Mouse (Mus musculus) bone marrow macrophage, adult 2 months (primary cell): ENCODE data around the gene Lrp1. TPM values are rescaled to one million over a fixed set of nuclear protein-coding genes. Genes with fewer than 3 reads are reported as not detected.

Experiments
- H3K27ac ChIP-seq: 2 replicates; pipeline ENCODE4 v1.5.1; 2012; ENCODE audit warnings: low read depth, low read length; ENCODE audit not compliant: insufficient read depth
- H3K4me1 ChIP-seq: 2 replicates; pipeline ENCODE4 v1.6.1; 2012; ENCODE audit warnings: low read length; ENCODE audit not compliant: control insufficient read depth, insufficient read depth
- H3K4me3 ChIP-seq: 2 replicates; pipeline ENCODE4 v1.5.1; 2012; ENCODE audit warnings: mild to moderate bottlenecking, low read length, moderate library complexity; ENCODE audit not compliant: insufficient read depth
- CTCF ChIP-seq: IDR thresholded peaks from 2 replicates; pipeline ENCODE4 v1.5.1; 2012; ENCODE audit warnings: low read depth, mild to moderate bottlenecking, low read length, moderate library complexity
- POLR2A ChIP-seq: IDR thresholded peaks from 2 replicates; pipeline ENCODE4 v1.6.1; 2012; ENCODE audit warnings: mild to moderate bottlenecking, low read depth, low read length, borderline replicate concordance
- polyA plus RNA-seq: library from polyadenylated mRNA; stranded (reverse); fragments of >200 nt; gene quantifications from 2 replicates; pipeline ENCODE4 v1.2.4, GENCODE M21; 2012; ENCODE audit not compliant: missing spikeins, insufficient read depth, insufficient read length

Gene Lrp1
- polyA plus RNA-seq, 1 experiment: 418 TPM

DNA sequence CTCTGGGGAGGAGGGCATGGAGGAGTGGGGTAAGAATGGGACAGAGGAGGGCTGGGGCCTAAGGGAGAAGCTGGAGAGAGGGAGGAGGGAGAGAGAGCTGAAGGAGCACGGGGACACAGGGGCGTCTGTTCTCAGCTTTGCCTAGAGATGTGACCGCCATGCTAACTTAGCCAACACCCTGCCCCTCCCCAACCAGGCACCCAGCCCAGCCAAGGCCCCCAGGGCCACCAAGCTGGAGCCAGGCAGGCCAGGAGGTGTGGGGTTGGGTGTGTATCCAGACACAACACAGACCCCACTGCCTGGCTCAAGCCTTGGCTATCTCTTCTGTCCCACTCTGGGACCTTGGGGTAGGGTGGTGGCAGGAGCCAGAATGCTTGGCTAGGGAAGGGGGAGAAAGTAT is 5.4 kb downstream of the Lrp1 start:
- Histone ChIP-seq H3K4me3 (no peak overlapping the region), H3K27ac (no peak overlapping the region), H3K4me1 (peaks cover 27% of the 10 kb centered on the region)
- no peak for TF ChIP-seq CTCF
- no peak for TF ChIP-seq POLR2A

- Histone ChIP-seq H3K4me1 (peaks cover 33% of the 10 kb centered on the region), H3K27ac (no peak overlapping the region), H3K4me3 (no peak overlapping the region)
- TF ChIP-seq POLR2A: no peak
- no peak for TF ChIP-seq CTCF
Observed at GRCm38 (mm10) chr10:127615034-127615374, 5.9 kb downstream of the Lrp1 start.

GRCm38 (mm10) chr10:127614236-127615033 is 6.5 kb downstream of the Lrp1 start:
- TF ChIP-seq POLR2A: no peak
- no peak for TF ChIP-seq CTCF
- Histone ChIP-seq H3K27ac (no peak overlapping the region), H3K4me1 (peaks cover 33% of the 10 kb centered on the region), H3K4me3 (no peak overlapping the region)

DNA sequence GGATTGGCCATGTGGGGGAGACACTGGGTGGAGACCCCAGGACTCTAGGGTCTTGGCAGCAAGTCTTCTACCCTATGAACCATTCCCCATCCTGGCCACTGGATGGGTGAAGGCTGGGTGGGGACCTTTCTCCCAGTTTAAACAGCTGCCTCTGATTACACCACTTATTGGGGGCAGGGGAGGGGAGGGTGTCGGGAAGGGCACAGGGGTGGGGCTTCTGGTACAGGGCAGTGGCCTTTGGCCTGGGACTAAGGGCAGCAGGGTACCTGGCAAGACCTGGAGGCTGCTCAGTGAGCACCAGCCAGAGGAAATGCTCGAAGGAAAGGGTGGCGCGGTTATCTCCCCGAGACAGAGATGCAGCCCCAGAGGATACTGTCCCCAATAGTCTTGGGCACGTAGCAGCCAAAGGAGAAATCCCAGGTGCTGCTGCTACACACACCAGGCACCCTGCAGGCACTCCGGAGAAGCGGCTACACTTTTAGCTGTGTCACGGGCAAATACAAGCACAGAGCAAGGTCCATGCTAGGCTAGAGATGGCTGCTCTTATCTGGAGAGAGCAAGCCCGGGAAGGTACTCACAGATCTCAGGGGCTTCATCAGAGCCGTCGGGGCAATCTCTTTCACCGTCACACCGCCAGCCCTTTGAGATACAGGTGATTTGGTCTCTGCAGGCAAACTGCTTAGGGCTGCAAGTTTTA is 8.7 kb downstream of the Lrp1 start:
- Histone ChIP-seq H3K4me1 (peaks cover 37% of the 10 kb centered on the region), H3K27ac (no peak overlapping the region), H3K4me3 (no peak overlapping the region)
- no peak for TF ChIP-seq POLR2A
- TF ChIP-seq CTCF: no peak; the same call in 1 of the 2 replicates

GRCm38 (mm10) chr10:127610066-127610415 is 10.9 kb downstream of the Lrp1 start:
- TF ChIP-seq CTCF: no peak
- no peak for TF ChIP-seq POLR2A
- H3K4me1 ChIP-seq: peaks cover 34% of the 10 kb centered on the region
- no peak overlapping the region for H3K4me3 ChIP-seq
- H3K27ac ChIP-seq: no peak overlapping the region; the same call in 1 of the 2 replicates

DNA sequence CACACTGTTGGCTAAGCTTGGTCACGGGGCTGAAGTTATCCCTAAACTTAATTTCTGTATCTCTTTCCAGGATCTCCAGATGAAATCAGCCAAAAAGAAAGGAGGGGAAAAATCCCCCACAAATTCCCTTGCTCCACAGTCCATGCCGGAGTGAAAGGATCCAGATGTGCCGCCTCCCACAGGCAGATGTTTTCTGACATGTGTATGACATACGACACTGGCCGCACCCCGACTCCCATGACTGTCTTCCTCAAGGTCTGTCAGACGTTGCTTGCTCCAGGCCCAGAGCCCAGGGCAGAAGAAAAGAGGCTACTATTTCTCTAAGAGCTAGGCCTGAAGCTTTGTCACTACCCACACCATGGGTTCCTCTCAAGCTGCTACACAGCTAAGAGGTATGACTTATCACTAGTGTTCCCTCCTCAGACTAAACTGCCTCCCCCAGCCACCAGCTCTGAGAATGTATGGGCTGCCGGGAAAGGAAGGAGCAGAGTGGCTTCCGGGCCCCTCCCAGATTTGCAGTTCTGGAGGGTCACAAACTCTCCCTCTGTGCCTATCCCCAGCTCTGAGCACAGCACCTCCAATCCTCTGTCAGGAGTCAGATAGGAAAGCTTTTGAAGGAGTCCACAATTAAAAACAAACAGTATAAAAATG is 11.4 kb downstream of the Lrp1 start:
- Histone ChIP-seq H3K27ac (no peak overlapping the region; the same call in 1 of the 2 replicates), H3K4me1 (peaks cover 38% of the 10 kb centered on the region), H3K4me3 (no peak overlapping the region)
- TF ChIP-seq POLR2A: no peak
- no peak for TF ChIP-seq CTCF

DNA sequence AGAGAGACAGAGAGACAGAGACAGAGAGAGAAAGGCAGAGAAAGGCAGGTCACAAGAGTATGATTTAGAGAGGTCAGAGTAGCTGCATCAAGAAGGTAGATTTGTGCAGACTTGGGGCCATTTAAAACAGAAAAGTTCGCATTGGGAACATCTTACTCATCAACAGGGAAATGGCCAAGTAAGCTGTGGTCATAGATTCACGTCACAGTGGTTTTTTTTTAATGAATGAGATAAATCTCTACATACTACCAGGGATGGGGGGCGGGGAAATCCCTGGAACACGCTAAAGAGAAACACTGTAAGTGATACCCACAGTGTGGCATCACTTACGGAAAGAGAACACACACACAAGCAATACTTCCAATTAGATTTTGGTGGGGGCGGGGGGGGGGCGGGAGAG is 13.9 kb downstream of the Lrp1 start:
- no peak overlapping the region for H3K27ac ChIP-seq
- peaks cover 58% of the 10 kb centered on the region for H3K4me1 ChIP-seq
- TF ChIP-seq CTCF (no peak), POLR2A (no peak)
- no peak overlapping the region for H3K4me3 ChIP-seq

GRCm38 (mm10) chr10:127605756-127606155 is 15.2 kb downstream of the Lrp1 start:
- TF ChIP-seq POLR2A (no peak), CTCF (no peak)
- Histone ChIP-seq H3K4me3 (no peak overlapping the region), H3K4me1 (peaks cover 71% of the 10 kb centered on the region), H3K27ac (peak overlapping the region; percentile 86)

DNA sequence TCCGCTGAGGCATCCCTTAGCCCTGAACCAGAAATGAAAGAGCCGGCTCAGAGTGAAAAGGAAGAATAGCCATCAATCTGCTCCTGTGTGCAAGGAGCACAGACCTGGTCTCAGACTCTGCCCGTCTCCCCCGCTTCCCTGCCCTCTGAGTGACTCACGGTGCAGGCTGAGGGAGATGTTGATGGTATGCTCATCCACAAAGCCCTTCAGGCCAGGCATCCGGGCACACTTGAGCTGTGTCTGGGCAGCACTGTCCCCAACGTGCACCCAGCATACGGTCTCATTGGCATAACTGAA is 15.7 kb downstream of the Lrp1 start:
- H3K27ac ChIP-seq: peak overlapping the region; percentile 86

More for the DNA sequence above, 15.7 kb downstream of the Lrp1 start:
- Histone ChIP-seq H3K4me1 (peaks cover 73% of the 10 kb centered on the region), H3K4me3 (no peak overlapping the region)
- TF ChIP-seq POLR2A (no peak), CTCF (no peak)
